Mouse (Mus musculus) heart, embryonic 14.5 days (tissue): ENCODE data around the gene Mapkapk5. TPM values are rescaled to one million over a fixed set of nuclear protein-coding genes. Genes with fewer than 3 reads are reported as not detected.

Experiments used
- ATAC-seq: fragments of 200-750 bp; cut with Nextera tagmentation; 2 replicates; pipeline ENCODE4 v1.8.0; 2017; ENCODE audit warnings: low read depth, moderate TSS enrichment; ENCODE audit not compliant: insufficient number of reproducible peaks, insufficient read depth, low FRiP score
- H3K27ac ChIP-seq, 2 experiments: fragments of 200-500 bp in 1 of 2; fragments of 300-500 bp in 1 of 2; sonication (generic) in 1 of 2; replicated peaks in 1 of 2; 2 replicates each; pipeline ENCODE4 v1.5.1; 2012 to 2014; ENCODE audit warnings: low read depth in 2 of 2, low read length in 2 of 2, control low read depth in 1 of 2, mild to moderate bottlenecking in 1 of 2, mixed read lengths in 1 of 2; ENCODE audit not compliant: control insufficient read depth in 1 of 2, insufficient read depth in 1 of 2
- H3K27me3 ChIP-seq: fragments of 300-500 bp; sonication (generic); 2 replicates; pipeline ENCODE4 v1.6.1; 2014; ENCODE audit warnings: mild to moderate bottlenecking, low read length, control low read depth; ENCODE audit not compliant: control insufficient read depth, insufficient read depth
- H3K36me3 ChIP-seq: fragments of 300-500 bp; sonication (generic); 2 replicates; pipeline ENCODE4 v1.6.1; 2014; ENCODE audit warnings: mild to moderate bottlenecking, control low read depth, low read length, mixed read lengths; ENCODE audit not compliant: control insufficient read depth, insufficient read depth
- H3K4me1 ChIP-seq, 2 experiments: fragments of 200-500 bp in 1 of 2; fragments of 300-500 bp in 1 of 2; sonication (generic) in 1 of 2; 2 replicates each; pipeline ENCODE4 v1.6.1; 2012 to 2014; ENCODE audit warnings: low read length in 2 of 2, control low read depth in 1 of 2, mixed read lengths in 1 of 2; ENCODE audit not compliant: control insufficient read depth in 2 of 2, insufficient read depth in 2 of 2
- H3K4me2 ChIP-seq: fragments of 300-500 bp; sonication (generic); 2 replicates; pipeline ENCODE4 v1.6.1; 2014; ENCODE audit warnings: mild to moderate bottlenecking, low read length
- H3K4me3 ChIP-seq, 2 experiments: fragments of 200-500 bp in 1 of 2; fragments of 300-500 bp in 1 of 2; sonication (generic) in 1 of 2; 2 replicates each; pipeline ENCODE4 v1.5.1; 2012 to 2014; ENCODE audit warnings: low read length in 2 of 2, mild to moderate bottlenecking in 2 of 2, control low read depth in 1 of 2, low read depth in 1 of 2, moderate library complexity in 1 of 2; ENCODE audit not compliant: control insufficient read depth in 1 of 2, insufficient read depth in 1 of 2
- H3K9ac ChIP-seq: fragments of 300-500 bp; sonication (generic); 2 replicates; pipeline ENCODE4 v1.6.1; 2014; ENCODE audit warnings: mild to moderate bottlenecking, low read length
- H3K9me3 ChIP-seq: fragments of 300-500 bp; sonication (generic); 2 replicates; pipeline ENCODE4 v1.6.1; 2016; ENCODE audit warnings: low read length, control low read depth; ENCODE audit not compliant: control insufficient read depth
- WGBS: fragments of 180-500 bp; shearing (Covaris S2); extraction: QIAGEN DNeasy Blood & Tissue Kit; methylation state at CpG from one replicate; pipeline ENCODE4 v1.1.7; 2014; 5-methylcytosine and 5-hydroxymethylcytosine counted together
- polyA plus RNA-seq: library from polyadenylated mRNA; unstranded; fragments of >200 nt; fragmentation: Nextera tagmentation; extraction: Ambion mirVana; gene quantifications from 2 replicates; pipeline ENCODE4 v1.2.1, GENCODE M21; 2014

The Mapkapk5 gene
- polyA plus RNA-seq, 1 experiment from 2014 or later: 43.7 TPM

DNA sequence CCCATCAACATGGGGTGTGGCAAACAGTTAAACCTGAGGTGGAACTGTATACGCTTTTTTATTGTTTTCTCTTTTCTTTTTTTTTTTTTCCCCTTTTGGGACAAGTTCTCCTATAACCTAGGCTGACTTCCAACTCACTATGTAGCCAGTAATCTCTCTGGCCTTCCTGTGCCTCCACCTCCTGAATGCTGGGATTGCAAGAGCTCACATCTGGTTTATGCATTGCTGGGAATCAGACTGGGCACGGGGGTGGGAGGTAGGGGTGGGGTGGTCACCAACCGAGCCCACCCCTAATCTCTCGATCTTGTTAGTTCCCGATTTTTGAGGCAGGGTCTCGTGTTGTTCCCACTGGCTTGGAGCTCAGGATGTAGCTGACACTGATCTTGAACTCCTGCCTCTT, 44.2 kb upstream of the Mapkapk5 start:
- ATAC-seq: no peak
- Histone ChIP-seq H3K27ac (no peak overlapping the region), H3K4me3 (no peak overlapping the region), H3K4me1 (peaks cover 13 to 23% of the 10 kb centered on the region in 2 experiments), H3K27me3 (no peaks in the 10 kb centered on the region), H3K9ac (no peak overlapping the region), H3K9me3 (no peaks in the 10 kb centered on the region), H3K36me3 (no peaks in the 10 kb centered on the region), H3K4me2 (no peak overlapping the region)
- 65% methylated on average over 6 of the region's 6 CpGs for WGBS

DNA sequence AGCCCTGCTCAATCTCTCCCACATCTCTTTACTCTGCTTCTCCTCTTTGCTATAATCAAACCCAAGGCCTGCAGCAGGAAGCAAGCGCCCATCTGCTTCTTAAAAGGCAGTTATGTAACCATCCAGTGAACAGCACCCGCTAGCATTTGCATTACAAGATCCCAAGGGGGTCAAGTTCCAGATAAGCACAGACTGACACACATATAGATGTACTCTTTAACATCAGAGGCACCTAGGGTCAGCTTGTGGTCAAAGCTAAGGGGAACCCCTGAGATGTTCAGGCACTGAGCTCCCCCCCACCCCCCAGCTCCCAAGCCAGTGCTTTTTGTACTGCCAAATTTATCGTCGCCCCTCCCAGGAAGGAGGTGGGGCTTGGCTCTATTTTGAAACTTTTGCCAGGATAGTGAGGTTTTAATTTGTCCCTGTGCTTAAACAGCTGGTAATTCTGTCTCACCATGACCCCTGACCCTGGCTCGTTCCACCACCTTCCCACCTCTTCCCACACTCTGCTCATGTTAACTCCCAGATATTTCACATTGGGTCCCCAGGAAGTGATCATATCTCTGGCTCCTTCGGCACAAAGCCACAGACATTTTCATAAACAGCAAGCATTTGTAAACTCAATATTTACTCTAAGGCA, 40.8 kb upstream of the Mapkapk5 start:
- no peak overlapping the region for H3K4me3 ChIP-seq
- 55% methylated on average over 6 of the region's 6 CpGs for WGBS
- H3K4me1 ChIP-seq: peaks cover 7 to 8% of the 10 kb centered on the region in 2 experiments
- no peak overlapping the region for H3K4me2 ChIP-seq
- no peak overlapping the region for H3K9ac ChIP-seq
- no peaks in the 10 kb centered on the region for H3K27me3 ChIP-seq
- no peak for ATAC-seq
- no peaks in the 10 kb centered on the region for H3K36me3 ChIP-seq
- H3K27ac ChIP-seq: no peak overlapping the region
- no peaks in the 10 kb centered on the region for H3K9me3 ChIP-seq

DNA sequence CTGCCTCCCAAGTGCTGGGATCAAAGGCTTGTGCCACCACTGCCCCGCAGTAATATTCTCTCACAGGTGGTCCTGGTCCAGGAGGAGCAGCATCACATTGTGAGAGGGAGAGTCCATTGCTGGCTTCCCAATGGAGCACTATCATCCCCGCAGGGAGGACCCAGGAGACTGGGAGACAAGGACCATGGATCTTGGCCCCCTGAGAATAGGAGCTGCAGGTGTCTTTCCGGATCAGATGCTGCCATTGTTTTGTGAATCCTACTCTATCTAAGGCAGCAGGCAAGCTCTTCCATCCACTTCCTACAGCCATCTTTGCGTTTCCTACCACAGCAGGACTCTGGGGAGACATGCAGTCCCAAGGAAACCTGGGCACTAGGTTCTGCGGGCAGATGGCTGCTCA, 40.0 kb upstream of the Mapkapk5 start:
- 78% methylated on average over 5 of the region's 5 CpGs for WGBS
- no peak for ATAC-seq
- H3K27ac ChIP-seq: no peak overlapping the region
- H3K27me3 ChIP-seq: no peaks in the 10 kb centered on the region
- no peak overlapping the region for H3K4me2 ChIP-seq
- H3K4me1 ChIP-seq: peaks cover 4 to 10% of the 10 kb centered on the region in 2 experiments
- no peaks in the 10 kb centered on the region for H3K9me3 ChIP-seq
- no peak overlapping the region for H3K9ac ChIP-seq
- H3K36me3 ChIP-seq: no peaks in the 10 kb centered on the region
- no peak overlapping the region for H3K4me3 ChIP-seq

DNA sequence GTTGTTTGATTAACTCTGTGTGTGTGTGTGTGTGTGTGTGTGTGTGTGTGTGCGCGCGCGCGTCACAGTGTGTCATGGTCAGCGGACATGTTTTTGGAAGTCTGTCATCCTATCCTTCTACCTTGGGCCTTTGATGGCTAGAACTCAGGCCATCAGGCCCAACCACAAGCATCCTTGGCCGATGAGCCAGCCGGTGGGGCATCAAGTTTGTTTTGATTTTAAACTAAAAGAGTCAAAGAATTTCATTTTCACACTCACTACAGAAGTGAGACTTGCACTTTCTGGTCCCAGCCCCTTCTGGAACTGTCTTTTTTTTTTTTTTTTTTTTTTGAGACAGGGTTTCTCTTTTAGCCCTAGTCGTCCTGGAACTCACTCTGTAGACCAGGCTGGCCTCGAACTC, 39.3 kb upstream of the Mapkapk5 start:
- H3K27ac ChIP-seq: no peak overlapping the region
- H3K4me1 ChIP-seq: peaks cover 4 to 10% of the 10 kb centered on the region in 2 experiments
- H3K36me3 ChIP-seq: no peaks in the 10 kb centered on the region

DNA sequence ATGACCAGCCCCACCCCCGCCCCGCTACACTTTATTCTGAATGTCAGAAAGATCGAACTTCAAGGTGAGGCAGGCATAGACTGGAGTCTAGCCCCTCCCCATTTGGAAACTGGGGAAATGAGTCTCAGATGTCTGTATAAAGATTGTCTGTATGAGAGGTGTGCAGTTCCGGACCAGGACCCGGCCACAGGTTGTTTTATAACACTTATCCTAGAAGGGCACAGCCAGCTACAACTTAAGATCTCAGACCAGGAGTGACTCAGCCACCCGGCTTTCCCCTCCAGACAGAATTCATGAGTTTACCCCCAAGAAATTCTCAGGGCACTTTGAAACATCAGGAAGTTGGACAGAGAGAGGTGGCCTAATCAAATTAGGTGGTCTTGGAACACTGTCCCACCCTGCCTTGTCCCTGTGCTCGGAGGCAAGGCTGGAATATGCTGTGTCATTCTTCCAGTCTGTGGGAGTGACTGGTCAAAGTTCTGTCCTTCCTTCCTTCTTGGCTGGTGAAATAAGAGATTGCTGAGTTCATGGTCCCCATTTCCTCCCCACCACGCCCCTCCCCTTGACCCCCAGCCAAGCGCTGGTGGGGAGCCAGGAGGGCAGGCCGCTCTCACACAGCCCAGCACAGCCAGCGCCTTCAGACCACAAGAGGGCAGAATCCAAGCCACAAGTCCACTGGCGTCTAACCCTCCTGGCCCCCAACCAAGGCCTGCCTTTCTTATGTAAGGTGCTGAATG, 38.2 kb upstream of the Mapkapk5 start:
- H3K4me3 ChIP-seq: no peak overlapping the region
- peaks cover 6% of the 10 kb centered on the region; the same call in 1 of the 2 replicates for H3K36me3 ChIP-seq
- no peaks in the 10 kb centered on the region for H3K9me3 ChIP-seq
- no peaks in the 10 kb centered on the region for H3K27me3 ChIP-seq
- 48% methylated on average over 12 of the region's 12 CpGs for WGBS
- no peak overlapping the region; the same call in 1 of the 2 replicates for H3K9ac ChIP-seq
- peak; percentile 86 for ATAC-seq
- peak overlapping the region; percentile 16; the same call in 1 of the 2 replicates for H3K4me2 ChIP-seq
- H3K4me1 ChIP-seq: peaks cover 4 to 10% of the 10 kb centered on the region in 2 experiments
- H3K27ac ChIP-seq: peak overlapping the region; percentile 45 to 64; a peak in 3 of 4 replicates

More for the DNA sequence above, 39.3 kb upstream of the Mapkapk5 start:
- H3K4me2 ChIP-seq: no peak overlapping the region
- ATAC-seq: no peak
- H3K9me3 ChIP-seq: no peaks in the 10 kb centered on the region
- no peaks in the 10 kb centered on the region for H3K27me3 ChIP-seq
- no peak overlapping the region for H3K4me3 ChIP-seq
- H3K9ac ChIP-seq: no peak overlapping the region
- WGBS: 95% methylated on average over 10 of the region's 10 CpGs

DNA sequence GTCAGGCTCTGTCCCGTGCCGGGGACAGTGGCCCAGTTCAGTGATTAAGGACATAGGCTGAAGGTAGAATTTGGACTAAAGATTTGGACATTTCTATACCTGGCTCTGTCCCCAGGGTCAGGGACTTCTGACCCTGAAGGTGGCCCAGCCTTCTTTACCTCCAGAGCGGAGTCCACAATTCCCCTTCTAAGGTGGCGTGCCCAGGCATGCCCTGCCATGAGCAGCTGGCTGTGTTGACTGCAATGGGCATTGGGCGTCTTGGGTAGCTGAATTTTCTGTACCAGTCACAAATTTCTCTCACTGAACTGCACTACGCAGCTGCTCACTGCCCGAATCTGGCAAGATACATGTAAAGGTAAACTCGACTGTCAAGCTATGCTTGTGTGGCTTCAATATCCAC, 36.2 kb upstream of the Mapkapk5 start:
- H3K27me3 ChIP-seq: no peaks in the 10 kb centered on the region
- H3K36me3 ChIP-seq: peaks cover 6% of the 10 kb centered on the region; the same call in 1 of the 2 replicates
- no peaks in the 10 kb centered on the region for H3K9me3 ChIP-seq
- H3K4me3 ChIP-seq: no peak overlapping the region
- no peak overlapping the region for H3K4me2 ChIP-seq
- 84% methylated on average over 8 of the region's 8 CpGs for WGBS
- H3K4me1 ChIP-seq: peaks cover 4 to 10% of the 10 kb centered on the region in 2 experiments
- H3K27ac ChIP-seq: no peak overlapping the region
- H3K9ac ChIP-seq: no peak overlapping the region
- no peak for ATAC-seq

DNA sequence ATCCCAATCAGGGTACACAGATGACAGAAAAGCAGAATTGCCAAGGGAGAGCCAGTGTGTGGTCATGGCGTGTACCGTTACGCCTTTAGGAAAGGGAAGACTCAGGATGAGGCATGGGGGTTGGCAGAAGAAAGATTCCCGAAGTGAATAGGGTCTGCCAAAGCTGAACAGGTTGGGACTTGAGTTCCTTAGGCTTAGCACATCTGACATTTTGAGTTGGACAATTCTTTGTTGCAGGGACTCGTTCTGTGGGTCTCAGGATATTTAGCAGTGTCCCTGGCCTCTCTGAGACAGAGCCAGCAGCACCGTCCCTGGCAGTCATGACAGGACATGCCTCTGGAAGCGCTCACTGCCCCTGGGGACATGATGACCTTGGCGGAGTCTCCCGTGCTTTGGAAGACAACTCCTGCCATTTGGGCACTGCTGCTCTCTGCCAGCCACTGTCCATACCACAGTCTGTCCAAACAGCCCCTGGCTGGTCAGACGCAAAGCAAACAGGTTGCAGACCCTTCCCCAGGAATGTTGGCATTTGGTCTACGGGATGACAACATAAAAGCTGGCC, 31.3 kb upstream of the Mapkapk5 start:
- Histone ChIP-seq H3K4me1 (peaks cover 0 to 5% of the 10 kb centered on the region in 2 experiments; a peak in 1 of 4 replicates), H3K4me3 (no peak overlapping the region), H3K27me3 (no peaks in the 10 kb centered on the region), H3K36me3 (peaks cover 9% of the 10 kb centered on the region; the same call in 1 of the 2 replicates), H3K9me3 (no peaks in the 10 kb centered on the region), H3K4me2 (no peak overlapping the region), H3K27ac (no peak overlapping the region), H3K9ac (no peak overlapping the region)
- no peak for ATAC-seq
- 72% methylated on average over 11 of the region's 11 CpGs for WGBS
